Mouse (Mus musculus) regulatory T cell (primary cell): ENCODE results near the gene Gm17402.

Source experiments
- in situ Hi-C: fragments of 300-600 bp; cut with MboI, MseI; formaldehyde crosslinking; loops from one replicate; pipeline ENCODE4 v1.15.1; 2025; ENCODE audit warnings: high pct_unique_total_duplicates

Gene Gm17402

GRCm38 (mm10) chr3:67375063-67375462 lies at the start of gene Gm17402:
Gene Gm17402, minus strand, starts transcription at chr3:67375163.
- in situ Hi-C loops, result no loop called here

DNA sequence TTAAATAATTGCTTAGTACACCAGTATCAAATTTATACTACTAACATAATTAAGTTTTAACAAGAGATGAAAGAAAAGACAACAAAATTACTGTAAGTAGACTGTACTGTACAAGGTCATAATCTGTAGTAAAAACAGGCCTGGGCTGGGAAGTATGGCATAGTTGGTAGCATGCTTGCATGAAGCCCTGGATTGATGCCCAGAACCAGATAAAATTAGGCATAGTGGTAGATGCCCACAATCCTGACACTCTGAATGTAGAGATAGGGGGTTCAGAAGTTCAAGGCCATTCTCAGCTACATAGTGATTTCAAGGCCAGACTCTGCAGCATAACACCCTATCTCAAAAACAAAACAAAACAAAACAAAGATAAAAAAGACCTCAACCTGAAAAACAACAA lies 3.3 kb upstream of the Gm17402 start:
- in situ Hi-C loops, result no loop called here

- in situ Hi-C loops, result loop anchor here (5.0 kb wide), 1 partner anchor 53 kb away; no protein-coding TSS in a partner anchor
These were observed 594 bp downstream of the Gm17402 start for GRCm38 (mm10) chr3:67374360-67374778.

DNA sequence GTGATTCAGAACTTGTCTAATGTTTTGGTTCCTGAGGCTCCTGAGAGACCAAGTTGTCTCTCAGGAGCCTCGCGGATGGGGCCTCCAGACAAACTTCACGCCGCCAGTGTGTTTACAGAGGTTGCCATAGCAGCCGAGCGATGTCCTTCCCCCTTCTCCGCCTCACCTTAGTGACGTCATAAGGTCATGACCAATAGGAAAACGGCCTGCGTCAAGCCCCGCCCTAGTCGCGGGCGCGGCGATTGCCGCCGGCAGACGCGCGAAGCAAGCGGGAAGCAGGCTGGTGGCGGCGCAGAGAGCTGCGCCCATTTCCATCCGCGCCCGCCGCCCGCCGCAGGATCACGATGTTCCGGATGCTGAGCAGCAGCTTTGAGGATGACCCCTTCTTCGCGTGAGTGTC lies 1.1 kb downstream of the Gm17402 start, which contains the start of gene Mlf1:
Gene Mlf1 (plus strand): TSS at position 226 of the 400 bp plus-strand sequence.
- in situ Hi-C loops, result loop anchor here (5.0 kb wide), 1 partner anchor 53 kb away; no protein-coding TSS in a partner anchor

GRCm38 (mm10) chr3:67372781-67373180 lies 2.2 kb downstream of the Gm17402 start:
- in situ Hi-C loops, result loop anchor here (5.0 kb wide), 1 partner anchor 55 kb away; no protein-coding TSS in a partner anchor

DNA sequence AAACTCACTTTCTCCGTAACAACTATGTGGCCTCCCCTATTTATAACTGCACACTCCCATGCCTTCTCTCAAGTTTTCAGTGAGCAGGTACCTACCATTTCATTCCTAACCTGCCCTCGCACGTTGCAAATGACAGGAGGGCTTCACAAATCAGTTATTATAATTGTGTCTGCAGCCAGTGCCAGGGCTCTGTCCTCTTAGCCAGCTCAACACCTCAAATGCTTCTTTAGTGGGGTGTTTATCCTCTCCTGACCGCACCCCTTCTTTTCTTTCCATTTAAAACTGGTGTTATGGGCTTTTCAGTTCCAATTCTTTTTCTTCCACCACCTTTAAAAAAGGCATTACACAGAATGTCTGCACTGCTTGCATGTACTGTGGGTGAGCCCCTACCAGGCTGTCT lies 2.8 kb downstream of the Gm17402 start:
- in situ Hi-C loops, result loop anchor here (5.0 kb wide), 1 partner anchor 55 kb away; no protein-coding TSS in a partner anchor

DNA sequence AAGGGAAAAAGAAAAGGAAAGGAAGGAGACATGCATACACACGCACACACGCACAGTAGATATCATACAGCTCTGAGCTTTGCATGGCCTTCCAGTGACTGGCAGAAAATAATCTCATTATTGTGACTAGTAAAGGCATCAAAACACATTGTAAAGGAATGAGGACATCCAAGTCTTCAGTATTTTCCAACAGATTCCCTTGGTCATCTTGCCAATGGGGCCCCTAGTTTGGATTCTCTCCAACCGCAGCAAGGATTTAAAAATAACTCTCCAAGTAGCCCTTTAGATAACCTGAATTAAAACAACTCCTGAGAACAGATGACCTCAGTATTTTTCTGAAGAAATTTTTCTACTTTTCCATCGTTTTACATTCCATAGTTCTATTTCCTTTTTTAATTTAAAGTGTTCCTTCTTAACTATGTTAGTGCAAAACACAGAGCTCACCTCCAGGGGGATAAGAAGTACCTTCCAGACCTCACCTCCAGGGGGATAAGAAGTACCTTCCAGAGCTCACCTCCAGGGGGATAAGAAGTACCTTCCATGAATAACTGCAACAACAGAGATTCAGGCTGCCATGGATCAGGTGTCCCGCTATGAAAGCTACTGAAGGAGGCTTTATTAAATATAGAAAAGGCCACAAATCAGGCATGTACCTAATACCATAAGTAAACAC lies 5.4 kb downstream of the Gm17402 start:
- in situ Hi-C loops, result loop anchor here (5.0 kb wide), 2 partner anchors 58 to 208 kb away; no protein-coding TSS in a partner anchor

- in situ Hi-C loops, result loop anchor here (5.0 kb wide), 1 partner anchor 210 kb away; no protein-coding TSS in a partner anchor
These were observed 7.5 kb downstream of the Gm17402 start for GRCm38 (mm10) chr3:67367481-67367880.

DNA sequence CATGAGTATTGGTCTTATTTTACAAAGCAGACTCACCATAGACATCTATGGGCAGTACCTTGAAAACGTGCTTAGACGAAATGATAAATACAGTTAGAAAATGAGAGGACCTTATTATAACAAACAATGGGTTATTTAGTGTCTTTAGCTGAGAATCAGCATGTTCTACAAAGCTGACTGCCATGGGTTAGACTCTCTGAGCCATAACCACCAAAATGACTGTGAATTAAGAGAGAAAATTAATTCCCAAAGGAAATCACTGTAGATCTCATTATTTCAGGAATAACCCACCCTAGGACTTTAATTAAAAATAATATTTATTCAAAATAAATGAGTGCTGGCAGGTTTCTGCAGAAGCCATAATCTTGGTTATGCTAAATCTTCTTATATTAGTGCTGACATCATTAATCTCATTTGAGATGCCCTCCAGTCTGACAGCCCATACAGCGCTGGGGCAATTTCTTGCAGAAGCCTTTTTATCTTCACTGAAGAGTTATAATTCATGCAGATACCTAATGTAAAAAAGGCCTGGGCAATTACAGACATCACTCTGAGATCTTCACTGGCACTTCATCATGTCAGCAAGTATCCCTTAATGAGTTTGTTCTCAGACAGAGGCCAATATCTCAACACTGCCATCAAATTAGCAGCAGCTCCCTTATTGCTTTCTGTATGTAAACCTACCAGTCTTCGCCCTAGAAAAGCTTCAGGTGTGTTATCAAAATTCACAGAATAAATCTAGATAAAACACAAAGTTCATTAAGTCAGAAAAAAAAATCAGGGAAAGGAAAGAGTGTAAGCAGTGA lies 8.7 kb downstream of the Gm17402 start:
- in situ Hi-C loops, result loop anchor here (5.0 kb wide), 1 partner anchor 211 kb away; no protein-coding TSS in a partner anchor

- in situ Hi-C loops, result loop anchor here (10.0 kb wide), 2 partner anchors 76 to 686 kb away; partner anchors contain the start of gene Gfm1
These were observed 16.6 kb downstream of the Gm17402 start for GRCm38 (mm10) chr3:67358376-67358775.

- in situ Hi-C loops, result loop anchor here (10.0 kb wide), 2 partner anchors 82 to 692 kb away; partner anchors contain the start of gene Gfm1
These were observed 22.2 kb downstream of the Gm17402 start for GRCm38 (mm10) chr3:67352763-67353149.

DNA sequence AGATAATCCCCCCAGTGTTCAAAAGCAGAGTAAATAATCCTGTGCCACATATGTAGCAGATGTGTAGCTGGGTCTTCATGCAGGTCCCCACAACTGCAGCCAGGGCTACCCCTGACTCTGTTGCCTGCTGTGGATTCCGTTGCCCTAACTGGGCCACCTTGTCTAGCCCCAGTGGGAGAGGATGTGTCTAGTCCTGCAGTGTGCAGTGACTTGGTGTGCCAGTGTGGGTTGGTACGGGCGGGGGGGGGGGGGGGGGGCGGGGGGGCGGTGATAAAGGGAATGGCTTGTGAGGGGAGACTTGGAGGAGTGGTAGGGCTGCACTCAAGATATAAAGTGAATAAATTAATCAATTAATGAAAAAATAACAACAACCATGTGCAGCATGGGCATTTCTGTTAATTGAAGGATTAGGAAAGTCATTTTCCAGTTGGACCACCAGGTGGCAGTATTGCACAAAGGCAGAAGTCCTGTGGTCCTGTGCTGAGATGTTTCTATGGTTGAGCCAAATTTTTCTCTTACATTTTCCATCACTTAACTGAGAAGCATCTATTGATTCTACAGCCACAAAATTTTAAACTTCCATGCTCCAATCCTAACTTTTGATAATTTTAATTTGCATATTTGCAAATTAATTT lies 22.7 kb downstream of the Gm17402 start:
- in situ Hi-C loops, result loop anchor here (10.0 kb wide), 2 partner anchors 83 to 693 kb away; partner anchors contain the start of gene Gfm1

DNA sequence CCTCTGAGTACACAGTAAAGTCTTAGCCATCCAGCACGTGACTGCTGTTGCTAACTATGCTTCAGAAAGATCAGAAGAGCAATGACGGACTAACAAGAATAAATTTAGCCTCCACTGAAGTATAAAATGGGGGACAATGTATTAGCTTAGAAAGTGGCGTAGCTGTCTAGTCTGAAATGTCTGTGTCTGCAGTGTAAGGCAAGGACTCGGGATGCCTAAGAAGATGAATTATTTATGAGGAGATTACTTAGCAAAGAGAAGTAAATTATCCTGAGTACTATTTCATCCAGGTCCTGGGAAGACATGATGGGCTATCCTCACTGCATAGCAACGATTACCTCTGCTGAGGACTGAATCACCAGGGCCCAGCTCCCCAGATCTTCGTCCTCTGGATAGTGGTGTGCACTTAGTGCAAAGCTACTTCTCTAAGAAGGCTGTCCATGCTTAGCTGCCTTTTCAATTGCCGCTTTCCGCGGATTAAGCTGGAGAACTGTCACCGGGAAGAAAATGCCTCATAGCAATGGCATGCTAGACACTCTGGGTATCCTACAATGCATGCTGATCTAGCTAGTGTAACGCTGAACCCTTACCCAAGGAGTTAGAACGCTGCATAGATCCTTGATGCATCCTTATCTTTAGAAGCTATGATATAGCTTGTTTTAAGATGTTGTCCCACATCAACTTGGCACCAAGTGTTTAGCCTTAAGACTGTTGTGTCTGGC lies 23.4 kb downstream of the Gm17402 start:
- in situ Hi-C loops, result loop anchor here (10.0 kb wide), 2 partner anchors 83 to 693 kb away; partner anchors contain the start of gene Gfm1

DNA sequence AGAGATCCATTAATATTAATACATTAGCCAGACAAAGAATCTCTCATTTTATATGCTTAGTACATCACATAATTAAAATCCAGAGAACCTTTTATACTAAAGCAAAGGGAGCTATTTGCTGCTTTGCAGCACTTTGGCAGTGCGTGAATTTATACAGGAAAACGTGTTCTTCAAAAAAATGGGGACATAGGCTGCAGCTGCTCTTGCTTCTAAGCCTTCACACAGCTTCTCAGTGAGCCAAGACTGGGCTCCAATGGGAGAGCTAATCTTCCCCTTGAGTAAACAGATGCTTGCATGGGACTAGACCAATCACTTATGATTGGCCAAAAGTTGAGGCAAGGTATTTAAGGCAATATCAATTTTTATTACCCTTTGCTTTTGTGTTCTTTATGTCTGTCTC lies 28.3 kb downstream of the Gm17402 start:
- in situ Hi-C loops, result loop anchor here (10.0 to 25.0 kb wide), 2 partner anchors 359 to 922 kb away; partner anchors contain the start of genes Rsrc1 and Shox2

DNA sequence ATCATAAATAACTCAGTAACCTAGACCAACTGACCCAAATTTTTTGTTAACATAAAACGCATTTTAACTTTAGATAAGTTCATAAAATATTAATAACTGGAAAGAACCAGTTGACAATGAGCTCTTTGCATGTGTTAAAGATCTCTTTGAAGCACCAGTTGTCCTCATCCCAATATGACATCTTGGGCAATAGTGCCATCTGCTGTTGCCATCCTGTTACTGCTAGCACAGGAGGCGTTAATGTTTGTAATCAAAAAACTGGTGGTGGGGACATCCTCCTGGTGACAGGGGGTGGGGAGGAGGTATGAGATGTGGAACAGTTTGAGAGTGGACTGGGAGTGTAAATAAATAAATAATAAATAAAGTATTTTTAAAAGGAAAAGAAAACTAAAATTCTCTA lies 30.4 kb downstream of the Gm17402 start:
- in situ Hi-C loops, result loop anchor here (10.0 to 25.0 kb wide), 2 partner anchors 357 to 920 kb away; partner anchors contain the start of genes Rsrc1 and Shox2

DNA sequence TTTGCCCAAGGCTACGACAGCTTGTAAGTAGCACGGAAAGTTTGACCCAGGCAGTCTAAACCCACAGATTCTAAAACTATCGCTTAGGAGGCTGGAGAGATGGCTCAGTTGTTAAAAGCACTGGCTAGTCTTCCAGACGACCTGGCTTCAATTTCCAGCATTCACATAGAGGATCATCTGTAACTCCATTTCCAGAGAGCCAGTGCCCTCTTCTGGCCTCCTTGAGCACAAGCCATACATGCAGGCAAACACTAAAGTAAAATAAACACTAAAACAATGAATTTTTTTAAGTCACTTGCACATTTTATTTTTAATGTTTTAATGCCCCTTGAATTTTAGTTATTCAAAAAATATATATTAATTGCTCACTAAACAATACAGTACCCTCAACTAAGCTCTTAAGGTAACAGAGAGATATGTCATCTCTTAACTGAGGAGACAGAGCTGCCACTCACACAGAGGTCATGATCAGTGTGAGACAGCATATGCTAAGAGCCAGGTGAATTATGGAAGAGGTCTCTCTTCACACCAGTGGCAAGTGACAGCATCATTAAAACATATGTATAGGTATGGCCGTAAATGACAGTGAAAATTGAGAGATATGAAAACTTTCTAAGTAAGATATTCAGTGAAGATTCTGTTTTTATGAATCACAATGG lies 31.8 kb downstream of the Gm17402 start:
- in situ Hi-C loops, result loop anchor here (10.0 to 25.0 kb wide), 2 partner anchors 356 to 918 kb away; partner anchors contain the start of genes Rsrc1 and Shox2

DNA sequence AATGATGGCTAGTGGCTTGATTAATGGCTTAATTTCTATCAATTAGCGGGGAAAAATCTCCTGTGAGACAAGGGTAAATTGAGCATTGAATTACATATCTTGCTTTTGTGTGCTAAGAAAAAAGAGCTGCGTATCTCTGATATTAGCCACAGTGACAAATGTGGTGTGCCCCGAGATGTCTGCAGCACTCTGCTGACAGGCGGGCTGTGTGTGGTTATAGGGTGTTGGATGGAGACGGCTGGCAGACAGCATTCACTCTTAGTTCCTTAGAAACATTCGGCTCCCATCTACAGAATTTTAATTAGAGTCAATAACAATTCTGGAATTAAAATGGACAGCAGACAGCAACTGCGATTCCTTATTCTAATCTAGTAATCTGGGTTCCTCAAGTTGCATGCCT lies 34.0 kb downstream of the Gm17402 start:
- in situ Hi-C loops, result loop anchor here (10.0 to 25.0 kb wide), 2 partner anchors 354 to 916 kb away; partner anchors contain the start of genes Rsrc1 and Shox2

GRCm38 (mm10) chr3:67339558-67339957 lies 35.4 kb downstream of the Gm17402 start:
- in situ Hi-C loops, result loop anchor here (5.0 to 25.0 kb wide), 2 partner anchors 352 to 1017 kb away; partner anchors contain the start of genes Rsrc1 and Shox2

DNA sequence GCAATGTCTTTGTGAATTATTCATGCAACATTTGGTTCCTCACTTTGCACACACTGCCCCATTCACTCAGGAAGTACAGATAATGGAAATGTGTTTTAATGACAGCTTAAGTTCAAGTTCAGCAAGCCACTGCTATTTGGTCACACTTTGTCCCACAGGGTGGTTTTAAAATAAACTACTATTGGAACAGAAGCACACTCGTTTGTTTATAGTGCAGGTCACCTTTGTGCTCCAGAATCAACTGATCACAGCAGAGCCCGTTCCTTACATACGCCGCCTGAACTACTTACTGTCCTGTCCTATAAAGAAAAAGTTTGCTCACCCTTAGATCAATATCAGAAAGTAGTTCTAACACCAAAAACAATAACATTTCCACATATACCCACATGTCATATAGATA lies 52.5 kb downstream of the Gm17402 start:
- in situ Hi-C loops, result no loop called here
